Mouse (Mus musculus): Measurements from ENCODE around the gene Prss27. TPM values are rescaled to one million over a fixed set of nuclear protein-coding genes. Genes with fewer than 3 reads are reported as not detected.

Gene Prss27
- 0.31 and 0.34 TPM in 2 replicates for polyA plus RNA-seq (2015; fragmentation: Nextera tagmentation; extraction: Ambion mirVana)

DNA sequence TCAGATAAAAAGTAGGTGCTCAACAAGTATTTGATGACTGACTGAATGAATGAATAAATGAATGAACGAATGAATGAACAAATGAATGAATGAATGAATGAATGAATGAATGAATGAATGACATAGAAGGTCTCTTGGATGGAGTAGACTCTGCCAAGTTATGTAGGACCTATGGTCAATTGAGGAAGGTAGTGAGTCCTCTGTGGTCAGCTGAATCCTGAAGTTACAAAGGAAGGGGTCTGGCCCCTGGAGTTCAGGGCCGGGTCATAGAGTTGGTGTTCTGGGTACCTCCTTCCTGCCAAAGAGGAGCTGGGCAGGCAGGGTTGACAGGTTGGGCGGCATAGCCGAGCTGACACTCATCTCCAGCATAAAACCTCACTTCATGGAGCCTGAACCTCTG is at the start of gene Prss27:
Gene Prss27 (plus strand): TSS at position 301 of the 400 bp plus-strand sequence.
- no peaks in the 10 kb centered on the region for H3K9me3 ChIP-seq
- no peaks in the 10 kb centered on the region for H3K27me3 ChIP-seq
- H3K4me3 ChIP-seq = no peak within 1 kb of the TSS
- ATAC-seq (ENCODE audit: low FRiP score, low read depth) = no peak
- H3K4me2 ChIP-seq = no peak within 1 kb of the TSS
- no peaks in the 10 kb centered on the region for H3K4me1 ChIP-seq (replicated peaks)
- no peak within 1 kb of the TSS for H3K9ac ChIP-seq
- 72% methylated on average over 4 of the region's 4 CpGs for WGBS
- no peaks in the 10 kb centered on the region for H3K36me3 ChIP-seq
- no peak within 1 kb of the TSS for H3K27ac ChIP-seq (replicated peaks)

DNA sequence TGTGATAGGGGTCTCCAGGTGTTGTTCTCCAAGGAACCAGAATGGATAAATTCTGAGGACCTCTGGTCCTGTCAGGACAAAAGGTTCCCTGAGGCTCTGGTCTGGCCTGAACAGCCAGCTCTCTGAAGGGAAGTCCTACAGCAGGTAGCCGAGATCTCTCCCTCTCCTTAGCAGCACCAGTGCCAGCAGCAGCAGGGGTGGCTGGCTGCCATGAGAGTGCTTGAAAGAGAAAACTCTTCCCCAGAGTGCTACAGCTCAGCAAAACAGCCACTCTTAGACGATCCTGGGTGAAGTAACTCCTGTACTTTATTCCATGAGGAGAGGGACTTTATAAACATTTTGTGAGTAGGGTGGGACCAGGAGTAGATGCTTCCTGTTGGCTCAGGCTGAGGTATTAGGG is 48.1 kb upstream of the Prss27 start:
- no peaks in the 10 kb centered on the region for H3K36me3 ChIP-seq
- no peak overlapping the region for H3K4me3 ChIP-seq
- 42% methylated on average over 2 of the region's 2 CpGs for WGBS
- peaks cover 12% of the 10 kb centered on the region for H3K4me1 ChIP-seq (replicated peaks)
- no peak overlapping the region for H3K4me2 ChIP-seq
- no peak overlapping the region for H3K9ac ChIP-seq
- no peaks in the 10 kb centered on the region for H3K9me3 ChIP-seq
- H3K27ac ChIP-seq (replicated peaks) = no peak overlapping the region
- no peaks in the 10 kb centered on the region for H3K27me3 ChIP-seq
- ATAC-seq (ENCODE audit: low FRiP score, low read depth) = no peak

GRCm38 (mm10) chr17:23992789-23993553 is 45.0 kb upstream of the Prss27 start:
- no peaks in the 10 kb centered on the region for H3K27me3 ChIP-seq
- H3K4me2 ChIP-seq = peak overlapping the region; percentile 63
- H3K27ac ChIP-seq (replicated peaks) = peak overlapping the region; percentile 54; the same call in 1 of the 2 replicates
- 73% methylated on average over 9 of the region's 9 CpGs for WGBS
- H3K36me3 ChIP-seq = no peaks in the 10 kb centered on the region
- peak; percentile 87 for ATAC-seq (ENCODE audit: low FRiP score, low read depth)
- peak overlapping the region; percentile 33 for H3K4me3 ChIP-seq
- H3K9me3 ChIP-seq = no peaks in the 10 kb centered on the region
- peaks cover 12% of the 10 kb centered on the region for H3K4me1 ChIP-seq (replicated peaks)
- H3K9ac ChIP-seq = no peak overlapping the region

GRCm38 (mm10) chr17:23993559-23994428 is 44.1 kb upstream of the Prss27 start:
- WGBS = 10% methylated on average over 31 of the region's 31 CpGs
- H3K9me3 ChIP-seq = no peaks in the 10 kb centered on the region
- H3K36me3 ChIP-seq = no peaks in the 10 kb centered on the region
- H3K4me3 ChIP-seq = peak overlapping the region; percentile 33
- peak overlapping the region; percentile 54; the same call in 1 of the 2 replicates for H3K27ac ChIP-seq (replicated peaks)
- no peaks in the 10 kb centered on the region for H3K27me3 ChIP-seq
- H3K9ac ChIP-seq = peak overlapping the region; percentile 47
- ATAC-seq (ENCODE audit: low FRiP score, low read depth) = peak; percentile 86
- peaks cover 12% of the 10 kb centered on the region for H3K4me1 ChIP-seq (replicated peaks)
- peak overlapping the region; percentile 63 for H3K4me2 ChIP-seq

GRCm38 (mm10) chr17:23994667-23995066 is 43.3 kb upstream of the Prss27 start:
- peaks cover 12% of the 10 kb centered on the region for H3K4me1 ChIP-seq (replicated peaks)
- H3K4me3 ChIP-seq = no peak overlapping the region
- H3K9ac ChIP-seq = no peak overlapping the region
- no peaks in the 10 kb centered on the region for H3K9me3 ChIP-seq
- no peaks in the 10 kb centered on the region for H3K27me3 ChIP-seq
- H3K27ac ChIP-seq (replicated peaks) = no peak overlapping the region
- WGBS = 77% methylated on average over 7 of the region's 7 CpGs
- no peak overlapping the region for H3K4me2 ChIP-seq
- H3K36me3 ChIP-seq = no peaks in the 10 kb centered on the region
- ATAC-seq (ENCODE audit: low FRiP score, low read depth) = no peak

GRCm38 (mm10) chr17:23995421-23995820 is 42.5 kb upstream of the Prss27 start:
- H3K36me3 ChIP-seq = no peaks in the 10 kb centered on the region
- no peak overlapping the region for H3K27ac ChIP-seq (replicated peaks)
- H3K9me3 ChIP-seq = no peaks in the 10 kb centered on the region
- H3K4me3 ChIP-seq = no peak overlapping the region
- H3K9ac ChIP-seq = no peak overlapping the region
- WGBS = 30% methylated on average over 1 of the region's 1 CpGs
- H3K4me1 ChIP-seq (replicated peaks) = peaks cover 12% of the 10 kb centered on the region
- H3K4me2 ChIP-seq = no peak overlapping the region
- no peak for ATAC-seq (ENCODE audit: low FRiP score, low read depth)
- H3K27me3 ChIP-seq = no peaks in the 10 kb centered on the region

GRCm38 (mm10) chr17:23997901-23998300 is 40.0 kb upstream of the Prss27 start, which contains the start of gene Prss22:
Prss22 (minus strand) TSS chr17:23998100.
- Histone ChIP-seq H3K27me3 (no peaks in the 10 kb centered on the region), H3K4me3 (no peak within 1 kb of the TSS), H3K27ac (replicated peaks) (no peak within 1 kb of the TSS), H3K9ac (no peak within 1 kb of the TSS), H3K36me3 (no peaks in the 10 kb centered on the region), H3K9me3 (no peaks in the 10 kb centered on the region), H3K4me2 (no peak within 1 kb of the TSS), H3K4me1 (replicated peaks) (peaks cover 12% of the 10 kb centered on the region)
- WGBS = 71% methylated on average over 2 of the region's 2 CpGs
- ATAC-seq (ENCODE audit: low FRiP score, low read depth) = no peak

- H3K9ac ChIP-seq = no peak overlapping the region
- no peak overlapping the region for H3K4me3 ChIP-seq
- H3K27ac ChIP-seq (replicated peaks) = no peak overlapping the region
- no peaks in the 10 kb centered on the region for H3K27me3 ChIP-seq
- no peaks in the 10 kb centered on the region for H3K9me3 ChIP-seq
- no peak for ATAC-seq (ENCODE audit: low FRiP score, low read depth)
- no peaks in the 10 kb centered on the region for H3K36me3 ChIP-seq
- H3K4me1 ChIP-seq (replicated peaks) = peaks cover 7% of the 10 kb centered on the region; the same call in 1 of the 2 replicates
- H3K4me2 ChIP-seq = no peak overlapping the region
- 80% methylated on average over 6 of the region's 6 CpGs for WGBS
These were observed 39.6 kb upstream of the Prss27 start for GRCm38 (mm10) chr17:23998383-23998782.

DNA sequence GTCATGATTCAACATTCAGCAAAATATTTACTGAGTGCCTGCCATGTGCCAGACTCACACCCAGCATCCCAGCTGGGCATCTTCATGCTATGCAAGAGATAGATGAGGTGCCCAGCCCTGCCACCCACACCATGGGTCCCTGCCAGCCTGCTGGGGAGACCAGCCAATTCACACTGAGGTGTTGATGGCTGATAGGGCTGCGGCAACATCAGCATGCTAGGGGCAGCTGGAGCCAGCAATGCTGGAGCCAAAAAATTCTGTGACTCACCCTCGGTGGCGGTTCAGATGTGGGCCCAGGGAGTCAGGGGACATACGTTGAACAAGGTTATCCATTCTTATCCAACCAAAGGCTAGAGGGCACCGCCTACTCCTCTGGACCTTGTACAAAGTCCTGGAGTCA is 37.5 kb upstream of the Prss27 start:
- Histone ChIP-seq H3K27ac (replicated peaks) (no peak overlapping the region), H3K4me2 (no peak overlapping the region), H3K36me3 (no peaks in the 10 kb centered on the region), H3K4me1 (replicated peaks) (no peaks in the 10 kb centered on the region), H3K4me3 (no peak overlapping the region), H3K9ac (no peak overlapping the region), H3K9me3 (no peaks in the 10 kb centered on the region), H3K27me3 (no peaks in the 10 kb centered on the region)
- WGBS = 64% methylated on average over 5 of the region's 5 CpGs
- ATAC-seq (ENCODE audit: low FRiP score, low read depth) = no peak

GRCm38 (mm10) chr17:24004071-24004665 is 33.8 kb upstream of the Prss27 start:
- Histone ChIP-seq H3K4me1 (replicated peaks) (no peaks in the 10 kb centered on the region), H3K9me3 (no peaks in the 10 kb centered on the region), H3K27me3 (no peaks in the 10 kb centered on the region), H3K27ac (replicated peaks) (no peak overlapping the region), H3K4me2 (no peak overlapping the region), H3K4me3 (no peak overlapping the region), H3K9ac (no peak overlapping the region), H3K36me3 (no peaks in the 10 kb centered on the region)
- no peak for ATAC-seq (ENCODE audit: low FRiP score, low read depth)
- 90% methylated on average over 14 of the region's 14 CpGs for WGBS

DNA sequence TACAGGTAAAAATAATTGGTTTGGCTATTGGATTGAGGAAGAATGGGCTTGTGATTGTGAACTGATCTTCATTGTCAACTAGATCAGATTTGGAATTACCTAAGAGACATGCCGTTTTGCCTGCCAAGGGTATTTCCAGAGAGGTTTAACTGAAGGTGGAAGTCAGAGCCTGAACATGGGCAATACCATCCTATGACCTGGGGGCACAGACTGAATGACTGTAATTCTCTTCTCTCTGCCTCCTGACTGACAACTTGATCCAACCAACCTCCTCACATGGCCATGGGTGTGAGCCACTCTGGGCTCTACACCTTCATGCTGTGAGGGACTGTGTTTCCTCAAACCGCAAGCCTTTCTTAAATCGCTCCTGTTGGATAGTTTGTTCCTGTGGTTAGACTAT is 32.9 kb upstream of the Prss27 start:
- Histone ChIP-seq H3K27me3 (no peaks in the 10 kb centered on the region), H3K9ac (no peak overlapping the region), H3K4me3 (no peak overlapping the region), H3K27ac (replicated peaks) (no peak overlapping the region), H3K9me3 (no peaks in the 10 kb centered on the region), H3K4me2 (no peak overlapping the region), H3K4me1 (replicated peaks) (no peaks in the 10 kb centered on the region), H3K36me3 (no peaks in the 10 kb centered on the region)
- WGBS = 92% methylated on average over 3 of the region's 3 CpGs
- ATAC-seq (ENCODE audit: low FRiP score, low read depth) = no peak

GRCm38 (mm10) chr17:24006930-24007329 is 31.0 kb upstream of the Prss27 start:
- Histone ChIP-seq H3K36me3 (no peaks in the 10 kb centered on the region), H3K27ac (replicated peaks) (no peak overlapping the region), H3K9ac (no peak overlapping the region), H3K4me1 (replicated peaks) (no peaks in the 10 kb centered on the region), H3K27me3 (no peaks in the 10 kb centered on the region), H3K4me3 (no peak overlapping the region), H3K9me3 (no peaks in the 10 kb centered on the region), H3K4me2 (no peak overlapping the region)
- 51% methylated on average over 2 of the region's 2 CpGs for WGBS
- no peak for ATAC-seq (ENCODE audit: low FRiP score, low read depth)
